Mouse (Mus musculus) lung, postnatal 0 days (tissue): ENCODE results near the gene Plekhb2.

ENCODE experiments used
- CTCF ChIP-seq: IDR thresholded peaks from 2 replicates; pipeline ENCODE4 v1.5.1; 2016; ENCODE audit warnings: antibody characterized with exemption, mild to moderate bottlenecking
- EP300 ChIP-seq: IDR thresholded peaks from 2 replicates; pipeline ENCODE4 v1.6.1; 2016; ENCODE audit warnings: antibody characterized with exemption, mild to moderate bottlenecking, control low read depth

DNA sequence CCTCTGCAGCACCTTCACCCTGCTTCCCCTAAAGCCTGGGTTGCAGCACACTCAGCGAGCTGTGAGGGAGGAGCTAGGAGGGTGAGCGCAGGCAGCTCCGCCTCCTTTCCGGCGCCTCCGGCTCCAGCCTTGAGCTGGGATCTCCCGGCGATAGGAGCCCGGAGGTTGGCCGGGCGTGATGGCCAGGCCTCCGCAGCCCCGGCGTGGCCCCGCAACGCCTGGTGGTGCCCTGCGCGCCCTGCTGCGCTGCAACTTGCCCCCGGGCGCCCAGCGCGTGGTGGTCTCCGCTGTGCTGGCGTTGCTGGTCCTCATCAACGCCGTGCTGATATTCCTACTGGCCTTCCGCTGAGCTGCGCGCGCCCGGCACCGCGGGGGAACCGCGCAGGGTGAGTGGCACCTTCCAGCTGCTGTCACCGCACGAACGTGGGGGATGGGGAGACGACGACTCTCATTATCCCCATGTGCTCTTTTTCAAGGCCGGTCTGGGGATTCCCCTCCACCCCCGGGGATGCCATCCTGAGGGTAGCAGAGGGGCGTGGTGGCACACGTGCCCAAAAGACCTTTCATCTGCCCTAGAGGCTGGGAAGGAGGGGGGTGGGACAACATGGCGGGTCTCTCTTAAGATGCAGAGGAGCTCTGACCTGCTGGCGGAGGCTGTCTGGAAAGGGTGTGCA is 48.0 kb upstream of the Plekhb2 start:
- TF ChIP-seq CTCF, result no peak
- TF ChIP-seq EP300, result no peak
